Mouse (Mus musculus) right cerebral cortex, adult 2 months (tissue): ENCODE data around the gene Rnf114.

Experiments used
- DNase-seq, 2 experiments: peaks; one replicate each; pipeline ENCODE4 v3.0.0; 2021 to 2022; ENCODE audit warnings: low spot score in 2 of 2

The Rnf114 gene

DNA sequence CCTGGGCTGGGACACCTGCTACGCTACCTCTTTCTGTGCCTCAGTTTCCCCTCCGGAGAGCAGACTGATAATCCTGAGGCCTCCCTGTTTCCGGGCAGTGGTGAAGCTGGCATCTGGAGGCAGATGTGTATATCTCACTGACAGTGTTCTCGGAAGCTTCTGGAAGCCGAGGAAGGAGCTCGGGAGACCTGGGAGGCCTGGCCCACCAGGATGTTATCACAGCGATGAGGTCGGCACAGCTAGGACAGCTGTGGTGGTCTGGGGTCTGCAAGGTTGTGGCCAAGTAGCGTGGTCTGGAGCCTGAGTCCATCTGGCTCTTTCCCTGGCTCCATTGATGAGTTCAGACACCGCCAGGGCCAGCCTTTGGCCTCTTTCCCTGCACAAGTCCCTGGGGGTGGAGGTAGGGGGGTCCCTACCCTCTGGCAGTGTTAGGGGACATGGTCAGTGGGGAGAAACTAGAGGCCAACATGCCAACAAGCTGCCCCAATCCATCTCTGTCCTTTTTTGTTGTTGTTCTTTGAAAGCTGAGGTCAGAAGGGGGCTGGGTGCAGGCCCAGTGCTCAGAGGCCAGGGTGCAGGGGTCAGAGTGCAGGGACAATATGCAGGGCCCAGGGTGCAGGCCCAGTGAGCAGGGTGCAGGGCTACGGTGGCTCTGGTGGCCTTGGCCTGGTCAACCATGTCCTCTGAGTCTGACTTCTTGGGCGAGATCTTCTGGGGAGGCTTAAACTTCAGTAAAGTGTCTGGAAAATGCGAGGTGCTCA lies 72.3 kb downstream of the Rnf114 start:
- DNase-seq = no peak

DNA sequence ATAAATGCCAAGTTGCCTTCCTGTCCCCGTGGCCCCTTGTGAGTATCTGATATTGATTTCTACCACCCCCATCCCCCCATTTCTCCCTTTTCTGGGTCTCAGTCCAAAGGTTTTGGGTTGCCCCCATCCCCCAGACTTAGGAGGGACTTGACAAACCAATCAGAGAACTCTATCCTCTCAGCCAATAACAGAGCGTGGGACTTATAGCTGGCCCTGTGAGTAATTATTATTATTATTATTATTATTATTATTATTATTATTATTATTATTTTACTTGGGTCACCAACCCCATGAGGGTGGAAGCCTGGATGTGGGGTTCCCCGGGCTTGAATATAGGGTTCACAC lies 72.8 kb downstream of the Rnf114 start:
- DNase-seq = no peak

DNA sequence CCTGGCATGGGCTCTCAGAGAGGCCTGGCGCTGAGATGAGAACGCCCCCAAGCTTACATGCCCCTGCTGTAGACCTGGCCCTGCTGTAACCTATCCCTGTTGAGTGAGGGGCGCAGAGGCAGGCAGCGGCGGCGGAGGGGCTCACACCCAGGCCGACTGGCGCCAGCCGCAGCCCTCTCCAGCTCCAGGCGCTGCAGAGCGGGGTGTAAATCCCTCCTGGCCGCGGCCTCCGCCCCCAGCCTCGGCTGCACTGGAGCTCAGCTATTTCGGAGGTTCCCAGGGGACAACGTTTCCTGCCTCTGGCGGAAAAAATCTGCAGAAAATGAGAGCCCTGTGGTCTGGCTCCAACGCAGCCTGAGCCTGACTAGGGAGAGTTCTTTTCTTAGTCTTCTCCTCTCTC lies 73.2 kb downstream of the Rnf114 start:
- no peak for DNase-seq
